Mouse (Mus musculus) brain, embryonic 14.5 days (tissue): Measurements from ENCODE around the gene Pcna. TPM values are rescaled to one million over a fixed set of nuclear protein-coding genes. Genes with fewer than 3 reads are reported as not detected.
"Not testable (repeated sequence)": the region's sequence is repeated elsewhere in the genome, so short reads cannot be mapped to it uniquely, and the experiment has no call there.

Experiments
- DNase-seq: peaks from one replicate; pipeline ENCODE4 v3.0.0-alpha.2; 2011; ENCODE audit warnings: low read depth
- CTCF ChIP-seq: fragments of 200-500 bp; IDR thresholded peaks from 2 replicates; pipeline ENCODE4 v1.5.1; 2012; ENCODE audit warnings: inconsistent platforms, mild to moderate bottlenecking, moderate library complexity, borderline replicate concordance; ENCODE audit not compliant: insufficient read depth, insufficient read length; ENCODE audit errors: extremely low read depth
- POLR2A ChIP-seq: fragments of 200-500 bp; IDR thresholded peaks from 2 replicates; pipeline ENCODE4 v1.6.1; 2012; ENCODE audit warnings: mild to moderate bottlenecking, inconsistent platforms, borderline replicate concordance; ENCODE audit not compliant: poor library complexity, insufficient read depth, insufficient read length, severe bottlenecking; ENCODE audit errors: extremely low read depth
- polyA plus RNA-seq: library from polyadenylated mRNA; depleted of rRNA; stranded (reverse); fragments of >200 nt; gene quantifications from 2 replicates; pipeline ENCODE4 v1.2.3, GENCODE M21; 2012

The Pcna gene
- polyA plus RNA-seq, 1 experiment, result 158 TPM

DNA sequence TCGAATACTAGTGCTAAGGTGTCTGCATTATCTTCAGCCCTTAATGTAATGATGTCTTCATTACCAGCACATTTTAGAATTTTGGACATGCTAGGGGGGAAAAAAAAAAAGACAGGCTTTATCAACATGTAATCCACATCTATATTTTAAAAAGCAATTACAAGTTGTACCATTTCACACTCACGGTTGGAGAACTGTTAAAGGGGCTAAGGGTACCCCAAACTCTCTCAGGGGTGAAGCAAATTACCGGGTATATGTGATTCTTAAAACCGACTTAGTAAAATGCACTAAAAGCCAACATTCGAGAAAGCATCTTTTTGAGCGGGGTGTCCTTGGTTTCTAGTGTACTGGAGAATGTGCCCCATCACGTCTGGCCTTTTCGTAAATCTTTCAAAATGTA, 1.2 kb downstream of the Pcna start:
- no peak for TF ChIP-seq POLR2A
- no peak for TF ChIP-seq CTCF
- no peak for DNase-seq

DNA sequence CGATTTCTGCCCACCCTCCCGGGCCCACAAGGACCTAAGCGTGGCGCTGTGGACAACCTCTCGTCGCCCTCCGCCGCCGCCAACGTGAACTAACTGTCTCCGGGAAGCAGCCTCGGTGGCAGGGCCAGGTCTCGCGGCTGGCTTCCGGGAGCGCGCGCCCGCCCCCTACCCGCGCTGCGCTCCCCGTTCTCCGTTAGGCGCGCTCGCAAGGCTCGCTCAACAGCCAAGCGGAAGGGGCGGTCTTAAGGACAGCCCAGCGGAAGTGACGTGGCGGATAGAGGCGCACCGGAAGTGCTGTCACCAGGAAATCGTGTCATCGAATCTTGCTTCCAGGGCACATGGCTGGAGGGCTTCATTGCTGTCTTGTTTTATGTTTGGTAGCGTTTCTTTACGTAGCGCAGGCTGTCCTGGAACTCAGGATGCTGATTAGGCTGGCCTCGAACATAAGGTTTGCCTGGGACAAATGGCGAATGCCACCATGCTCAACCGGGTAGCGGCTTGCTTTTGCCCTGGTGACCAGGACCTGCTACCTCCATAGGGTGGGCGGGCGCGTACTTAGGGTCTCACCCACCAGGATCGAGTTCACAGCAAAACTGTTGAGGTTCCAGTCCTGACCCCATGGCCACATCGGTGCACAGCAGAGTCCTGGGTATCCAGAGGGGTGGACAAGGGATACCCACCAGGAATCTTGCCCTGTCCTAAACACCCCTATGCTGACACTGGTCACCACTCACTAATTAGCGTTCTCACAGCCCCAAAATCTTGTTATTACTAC, 5.4 kb downstream of the Pcna start, which contains the start of gene Tmem230:
Gene Tmem230, minus strand, starts transcription at position 269 of the 775 bp plus-strand sequence.
- peak; percentile 99 for DNase-seq

DNA sequence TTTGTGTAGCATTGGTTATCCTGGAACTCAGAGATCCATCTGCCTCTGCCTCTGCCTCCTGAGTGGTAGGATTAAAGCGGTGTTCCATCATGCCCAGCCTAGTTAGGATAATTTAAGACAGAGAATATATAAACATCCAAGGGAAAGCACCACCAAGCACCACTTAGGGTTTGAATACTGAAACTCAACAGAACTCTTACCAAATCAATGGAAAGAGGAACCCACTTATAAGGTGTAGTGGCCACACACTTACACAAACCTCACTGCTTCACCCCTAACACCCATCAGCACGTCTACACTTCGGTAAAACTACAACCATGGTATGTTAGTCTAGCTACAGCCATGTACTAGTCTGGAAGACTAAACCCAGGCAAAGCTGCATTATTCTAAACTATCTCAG, 9.7 kb downstream of the Pcna start:
- TF ChIP-seq CTCF, result no peak
- no peak for TF ChIP-seq POLR2A
- DNase-seq, result no peak

More for the DNA sequence above, 5.4 kb downstream of the Pcna start, which contains the start of gene Tmem230:
- TF ChIP-seq CTCF (no peak), POLR2A (peak; percentile 64)

DNA sequence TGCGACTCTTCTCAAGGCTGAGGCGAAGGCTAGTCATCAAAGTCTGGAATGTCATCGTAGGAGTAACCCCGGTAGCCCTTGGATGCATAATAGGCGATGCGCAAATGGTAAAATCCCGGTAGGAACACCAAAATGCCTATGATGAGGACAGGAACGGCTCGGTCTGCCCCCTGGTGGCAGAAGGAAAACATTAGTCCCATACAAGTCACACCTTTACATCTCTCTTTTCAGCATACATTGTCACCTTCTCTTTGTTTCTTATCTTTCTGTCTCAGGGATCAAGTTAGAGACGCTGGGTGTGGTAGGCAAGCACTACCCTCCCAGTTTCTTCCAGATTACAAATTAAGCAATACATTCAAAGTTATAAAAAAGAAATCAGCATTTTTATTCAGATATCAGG, 12.7 kb downstream of the Pcna start:
- peak; percentile 68 for DNase-seq
- TF ChIP-seq CTCF, result peak; percentile 12; the same call in 1 of the 2 replicates

DNA sequence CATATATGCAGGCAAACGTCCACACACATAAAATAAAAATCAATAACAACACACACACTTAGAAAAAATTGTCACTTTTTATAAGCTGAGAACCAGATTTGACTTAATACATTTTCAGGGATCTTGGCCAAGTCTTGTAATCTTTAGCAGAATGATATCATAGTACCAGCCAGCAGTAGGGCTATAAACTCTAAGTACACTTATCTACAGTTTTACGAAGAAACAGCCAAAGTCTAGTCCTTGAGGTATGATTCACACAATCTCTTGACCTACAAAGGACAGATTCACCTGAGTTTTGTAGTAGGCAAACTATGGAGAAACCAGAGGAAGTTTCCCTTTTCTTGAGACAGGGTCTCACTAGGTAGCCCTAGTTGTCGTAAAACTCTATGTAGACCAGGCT, 13.7 kb downstream of the Pcna start:
- DNase-seq, result not testable (repeated sequence)

DNA sequence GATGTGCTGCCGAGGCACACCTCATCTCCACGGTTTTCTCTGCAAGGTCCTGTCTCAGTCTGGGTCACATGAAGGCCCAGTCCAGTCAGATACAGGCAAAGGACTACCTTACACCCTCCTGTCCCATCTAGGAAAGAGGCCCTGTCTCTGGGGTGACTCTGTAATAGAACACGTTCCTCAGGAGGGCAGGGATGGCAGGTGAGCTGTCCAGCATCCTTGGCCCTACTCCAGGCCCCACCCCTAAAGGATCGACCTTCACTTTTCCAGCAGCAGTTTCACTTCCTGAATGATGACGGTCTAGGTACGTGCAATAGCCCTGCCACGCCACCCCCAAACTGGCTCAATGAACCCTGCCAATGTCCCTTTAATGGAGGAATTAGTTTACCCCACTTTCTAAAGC, 17.1 kb downstream of the Pcna start:
- no peak for DNase-seq
- TF ChIP-seq POLR2A (no peak), CTCF (no peak)

DNA sequence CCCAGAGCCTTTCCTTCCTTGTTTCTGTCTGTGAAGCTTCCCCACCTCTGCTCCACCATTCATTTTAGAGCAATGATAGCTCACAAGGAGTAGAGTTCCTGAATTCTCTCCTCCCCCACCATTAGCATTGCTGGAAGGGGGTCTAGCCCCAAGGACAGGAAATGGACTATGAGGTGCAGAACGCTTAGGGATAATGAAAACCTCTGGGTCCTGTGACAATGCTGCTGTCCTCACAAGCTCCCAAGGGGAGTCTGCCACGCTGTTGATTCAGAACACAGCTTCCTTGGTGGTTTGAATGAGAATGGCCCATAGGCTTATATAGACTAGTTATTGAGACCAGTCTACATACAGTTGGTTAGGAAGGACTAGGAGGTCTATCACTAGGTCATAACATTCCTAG, 17.8 kb downstream of the Pcna start:
- DNase-seq, result no peak
- no peak for TF ChIP-seq POLR2A
- TF ChIP-seq CTCF, result no peak

DNA sequence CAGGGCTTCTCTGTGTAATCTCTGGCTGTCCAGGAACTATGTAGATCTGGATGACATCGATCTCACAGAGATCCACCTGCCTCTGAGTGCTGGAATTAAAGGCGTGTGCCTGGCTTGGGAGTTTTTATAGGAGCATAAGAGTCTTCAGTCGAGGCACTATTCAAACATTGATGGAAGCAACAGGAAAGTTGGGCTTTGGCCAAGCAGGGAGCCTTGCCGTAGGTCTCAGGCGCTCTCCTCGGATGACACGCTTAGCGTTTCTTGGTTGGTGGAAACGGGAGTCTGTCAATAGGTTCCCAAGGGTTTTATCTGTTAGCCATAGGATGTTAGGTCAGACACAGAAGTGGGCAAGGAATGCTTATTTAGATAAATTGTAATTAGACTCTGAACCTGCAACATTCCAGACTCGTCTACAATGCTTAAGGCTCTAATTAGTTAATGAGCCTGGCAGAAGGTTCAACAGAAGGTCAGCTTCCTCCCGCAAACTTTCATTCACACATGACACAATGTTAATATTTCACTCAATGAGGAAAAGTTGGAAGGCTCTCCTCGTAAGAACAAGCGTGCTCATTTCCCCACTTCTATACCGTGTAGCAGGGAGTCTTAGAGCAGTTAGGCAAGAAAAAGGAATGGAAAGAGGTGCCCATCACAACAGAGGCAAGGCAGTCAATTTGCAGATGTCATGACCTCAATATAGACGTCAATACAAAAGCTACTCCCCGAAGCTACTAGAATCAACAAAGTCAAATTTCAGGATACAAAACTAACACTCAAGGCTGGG, 18.9 kb downstream of the Pcna start:
- no peak for DNase-seq
- TF ChIP-seq POLR2A, result no peak
- TF ChIP-seq CTCF, result no peak

DNA sequence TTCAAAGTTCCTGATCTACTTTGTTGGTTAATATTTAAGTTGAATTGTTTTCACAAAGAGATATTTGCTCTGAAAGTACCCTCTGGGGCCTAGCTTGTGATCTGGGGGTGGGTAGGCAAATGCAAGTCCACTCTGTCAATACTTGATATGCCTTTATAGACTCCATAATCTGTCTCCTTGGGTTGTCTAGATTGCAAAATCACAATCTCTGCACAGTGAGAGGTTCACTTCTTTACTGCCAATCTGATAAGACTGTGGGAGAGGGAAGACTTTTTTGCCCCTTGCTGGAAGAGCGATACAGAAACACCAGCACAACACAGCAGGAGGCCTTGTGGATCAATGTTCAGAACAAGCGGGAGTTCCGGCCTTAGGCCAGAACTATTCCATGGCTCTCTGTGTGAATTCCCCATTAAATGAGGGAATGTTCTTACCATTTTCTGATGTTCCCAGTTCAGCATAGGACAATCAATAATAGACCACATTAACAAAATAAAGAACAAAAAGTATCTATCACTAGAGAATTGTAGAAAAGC, 20.6 kb downstream of the Pcna start:
- DNase-seq, result no peak
- TF ChIP-seq CTCF (no peak), POLR2A (no peak)

DNA sequence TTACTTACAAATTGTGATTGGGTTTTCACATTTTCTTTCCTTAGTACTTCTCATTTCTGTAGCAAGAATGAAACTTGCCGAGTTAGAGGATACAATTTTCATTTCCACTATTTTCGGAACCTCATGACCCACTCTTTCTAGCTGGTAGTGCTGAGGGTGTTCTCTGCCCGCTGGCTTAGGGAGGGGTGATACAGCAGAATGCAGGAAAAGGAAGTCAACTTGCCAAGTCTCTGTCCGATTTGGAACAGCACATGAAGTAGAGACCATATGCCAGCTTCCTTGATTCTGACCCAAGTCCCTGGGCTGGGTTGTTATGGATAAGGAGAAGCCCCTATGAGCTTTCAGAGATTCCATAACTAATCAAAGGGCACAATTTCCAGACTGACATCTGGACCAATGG, 28.8 kb downstream of the Pcna start:
- DNase-seq, result no peak
- TF ChIP-seq CTCF (no peak), POLR2A (no peak)

DNA sequence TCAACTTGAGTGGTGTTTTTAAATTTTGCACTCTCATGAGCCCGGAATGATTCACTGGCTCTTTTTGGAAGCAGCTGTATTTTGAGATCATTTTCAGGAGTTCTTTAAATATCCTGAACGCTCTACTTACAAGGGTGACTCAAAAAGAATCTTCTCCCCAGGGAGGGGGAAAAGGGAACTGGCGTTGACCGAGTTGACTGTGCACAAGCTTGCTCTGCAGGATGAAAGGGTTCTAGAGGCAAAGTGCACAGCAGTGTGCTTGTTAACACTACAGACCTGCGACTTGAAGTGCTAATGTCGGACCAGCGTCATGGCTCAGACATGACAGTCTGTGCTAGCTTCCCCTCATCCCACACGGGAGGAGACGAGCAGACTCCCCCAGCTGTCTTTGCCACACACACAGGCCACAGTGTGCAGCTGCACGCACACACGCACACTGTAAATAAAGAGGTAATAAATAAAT, 31.5 kb downstream of the Pcna start:
- DNase-seq, result peak; percentile 18
- TF ChIP-seq CTCF (no peak), POLR2A (no peak)
